8 mouse cellular contexts compared by ENCODE assay signal in genomic region chr8:119604398-119604803, GRCm38 (mm10). TPM values are rescaled to one million over a fixed set of nuclear protein-coding genes. Genes with fewer than 3 reads are reported as not detected.
DNase-seq lines count a peak whose midpoint lies in the region; ATAC-seq and TF ChIP-seq lines count a peak whose summit lies in the region.

No protein-coding gene starts in this region.

- no peak for TF ChIP-seq CTCF in lung, adult 2 months (IDR thresholded peaks at IDR 0.05; ENCODE audit: insufficient read depth, low read length)

- 24% methylated on average over 12 of the region's 12 CpGs for WGBS in lung, adult 2 months
- 44% methylated on average over 12 of the region's 12 CpGs for WGBS in embryonic facial prominence, embryonic 11.5 days
- 26% methylated on average over 12 of the region's 12 CpGs for WGBS in intestine, embryonic 16.5 days
- 41% methylated on average over 12 of the region's 12 CpGs for WGBS in neural tube, embryonic 12.5 days

- peak overlapping the region; percentile 83 for H3K9ac ChIP-seq in embryonic facial prominence, embryonic 11.5 days (replicated peaks; ENCODE audit: low read length)
- peak overlapping the region; percentile 83 for H3K9ac ChIP-seq in intestine, embryonic 16.5 days (ENCODE audit: low read depth, low read length)
- peak overlapping the region; percentile 70 for H3K9ac ChIP-seq in neural tube, embryonic 12.5 days

- no peak for DNase-seq in lung, adult 2 months
- DNase-seq in lung, postnatal 36 days = no peak
- DNase-seq in embryonic facial prominence, embryonic 11.5 days (ENCODE audit: low spot score) = no peak
- no peak for DNase-seq in adrenal gland, adult 18-20 months (ENCODE audit: low spot score in 2 of 2)
- DNase-seq in urinary bladder, postnatal 4 days (ENCODE audit: low spot score in 2 of 2) = no peak
- DNase-seq in ovary, postnatal 10 days (ENCODE audit: low spot score) = no peak

- no peak; the same call in 1 of the 2 replicates for ATAC-seq in embryonic facial prominence, embryonic 11.5 days (replicated peaks; ENCODE audit: insufficient number of reproducible peaks, low FRiP score, low TSS enrichment, low read depth)
- ATAC-seq in intestine, embryonic 16.5 days = peak; percentile 37; the same call in 1 of the 2 replicates
- peak; percentile 35; the same call in 1 of the 2 replicates for ATAC-seq in neural tube, embryonic 12.5 days (ENCODE audit: low FRiP score, low read depth)

- 0 out of 2 replicates have a peak, but pooled peaks cover 3% of the 10 kb centered on the region for H3K36me3 ChIP-seq in embryonic facial prominence, embryonic 11.5 days (replicated peaks; ENCODE audit: control insufficient read depth, insufficient read depth, low read depth, low read length)
- H3K36me3 ChIP-seq in intestine, embryonic 16.5 days (ENCODE audit: control insufficient read depth, insufficient read depth, low read length) = peaks cover 9% of the 10 kb centered on the region; the same call in 1 of the 2 replicates
- H3K36me3 ChIP-seq in neural tube, embryonic 12.5 days = peaks cover 33% of the 10 kb centered on the region

- H3K4me3 ChIP-seq in lung, adult 2 months (replicated peaks; ENCODE audit: extremely low read depth, low read depth, low read length) = peak overlapping the region; percentile 56
- H3K4me3 ChIP-seq in embryonic facial prominence, embryonic 11.5 days (ENCODE audit: low read depth, low read length) = peak overlapping the region; percentile 78
- peak overlapping the region; percentile 71 for H3K4me3 ChIP-seq in intestine, embryonic 16.5 days (ENCODE audit: low read length)
- H3K4me3 ChIP-seq in neural tube, embryonic 12.5 days = peak overlapping the region; percentile 67

- no peaks in the 10 kb centered on the region for H3K9me3 ChIP-seq in embryonic facial prominence, embryonic 11.5 days (replicated peaks; ENCODE audit: control insufficient read depth, low read length)
- 0 out of 2 replicates have a peak, but pooled peaks cover 6% of the 10 kb centered on the region for H3K9me3 ChIP-seq in intestine, embryonic 16.5 days (ENCODE audit: control insufficient read depth, low read length)
- H3K9me3 ChIP-seq in neural tube, embryonic 12.5 days = 0 out of 2 replicates have a peak, but pooled peaks cover 4% of the 10 kb centered on the region

- H3K27ac ChIP-seq in embryonic facial prominence, embryonic 11.5 days (replicated peaks; ENCODE audit: low read depth, low read length) = no peak overlapping the region
- no peak overlapping the region; the same call in 1 of the 2 replicates for H3K27ac ChIP-seq in intestine, embryonic 16.5 days (ENCODE audit: low read length)
- no peak overlapping the region for H3K27ac ChIP-seq in neural tube, embryonic 12.5 days

- H3K27me3 ChIP-seq in embryonic facial prominence, embryonic 11.5 days (ENCODE audit: control insufficient read depth, insufficient read depth, low read length) = no peaks in the 10 kb centered on the region
- H3K27me3 ChIP-seq in intestine, embryonic 16.5 days (replicated peaks; ENCODE audit: control insufficient read depth, insufficient read depth, low read length) = no peaks in the 10 kb centered on the region
- H3K27me3 ChIP-seq in neural tube, embryonic 12.5 days (replicated peaks) = no peaks in the 10 kb centered on the region

- H3K4me1 ChIP-seq in lung, adult 2 months (ENCODE audit: control insufficient read depth, insufficient read depth, low read length) = no peaks in the 10 kb centered on the region
- peaks cover 7% of the 10 kb centered on the region for H3K4me1 ChIP-seq in embryonic facial prominence, embryonic 11.5 days (ENCODE audit: control insufficient read depth, insufficient read depth, low read length)
- H3K4me1 ChIP-seq in intestine, embryonic 16.5 days (ENCODE audit: control insufficient read depth, insufficient read depth, low read length) = peaks cover 11% of the 10 kb centered on the region
- peaks cover 12% of the 10 kb centered on the region for H3K4me1 ChIP-seq in neural tube, embryonic 12.5 days

- TF ChIP-seq POLR2A in lung, adult 2 months (IDR thresholded peaks at IDR 0.05; ENCODE audit: borderline replicate concordance, extremely low read depth, low read depth, low read length) = no peak

- peak overlapping the region; percentile 73 for H3K4me2 ChIP-seq in embryonic facial prominence, embryonic 11.5 days (ENCODE audit: low read depth, low read length)
- H3K4me2 ChIP-seq in intestine, embryonic 16.5 days (ENCODE audit: low read depth, low read length) = peak overlapping the region; percentile 81
- H3K4me2 ChIP-seq in neural tube, embryonic 12.5 days (replicated peaks) = peak overlapping the region; percentile 91

RNA-seq across cellular contexts. Expression of gene Taf1c, which starts 0.6 kb away (rescaled TPM):
- 17.6 and 19.5 TPM in 2 replicates for polyA plus RNA-seq in lung, adult 2 months (2012; rRNA removed)
- 10.3 and 11.0 TPM in 2 replicates for polyA plus RNA-seq in embryonic facial prominence, embryonic 11.5 days (2014; fragmentation: Nextera tagmentation; extraction: Ambion mirVana)
- 11.6 and 11.9 TPM in 2 replicates for polyA plus RNA-seq in intestine, embryonic 16.5 days (2015; fragmentation: Nextera tagmentation; extraction: Ambion mirVana)
- 15.8 and 16.7 TPM in 2 replicates for polyA plus RNA-seq in neural tube, embryonic 12.5 days (2016; fragmentation: Nextera tagmentation; extraction: Ambion mirVana)
- 10 to 100 TPM; 11.9 to 15.5 TPM for total RNA-seq in adrenal gland, adult 18-20 months (2021)

RNA-seq across cellular contexts. Expression of gene Adad2, which starts 8.1 kb away (rescaled TPM):
- not detected in 2 replicates for polyA plus RNA-seq in lung, adult 2 months (2012; rRNA removed)
- 0.17 TPM in 1 of 2 replicates, not detected in the other for polyA plus RNA-seq in embryonic facial prominence, embryonic 11.5 days (2014; fragmentation: Nextera tagmentation; extraction: Ambion mirVana)
- polyA plus RNA-seq in intestine, embryonic 16.5 days (2015; fragmentation: Nextera tagmentation; extraction: Ambion mirVana) = 0.09 TPM in 1 of 2 replicates, not detected in the other
- 0.10 TPM in 2 replicates for polyA plus RNA-seq in neural tube, embryonic 12.5 days (2016; fragmentation: Nextera tagmentation; extraction: Ambion mirVana)
- total RNA-seq in adrenal gland, adult 18-20 months (2021) = not detected

RNA-seq across cellular contexts. Expression of gene Dnaaf1, which starts 29.4 kb away (rescaled TPM):
- 5.0 and 5.3 TPM in 2 replicates for polyA plus RNA-seq in lung, adult 2 months (2012; rRNA removed)
- polyA plus RNA-seq in embryonic facial prominence, embryonic 11.5 days (2014; fragmentation: Nextera tagmentation; extraction: Ambion mirVana) = 0.13 TPM in 1 of 2 replicates, not detected in the other
- 2.6 and 3.5 TPM in 2 replicates for polyA plus RNA-seq in intestine, embryonic 16.5 days (2015; fragmentation: Nextera tagmentation; extraction: Ambion mirVana)
- 0.08 TPM in 1 of 2 replicates, not detected in the other for polyA plus RNA-seq in neural tube, embryonic 12.5 days (2016; fragmentation: Nextera tagmentation; extraction: Ambion mirVana)
- not detected for total RNA-seq in adrenal gland, adult 18-20 months (2021)

RNA-seq across cellular contexts. Expression of gene Hsdl1, which starts 29.4 kb away (rescaled TPM):
- 24.1 and 27.7 TPM in 2 replicates for polyA plus RNA-seq in lung, adult 2 months (2012; rRNA removed)
- polyA plus RNA-seq in embryonic facial prominence, embryonic 11.5 days (2014; fragmentation: Nextera tagmentation; extraction: Ambion mirVana) = 39.6 and 45.2 TPM in 2 replicates
- polyA plus RNA-seq in intestine, embryonic 16.5 days (2015; fragmentation: Nextera tagmentation; extraction: Ambion mirVana) = 32.3 and 33.3 TPM in 2 replicates
- polyA plus RNA-seq in neural tube, embryonic 12.5 days (2016; fragmentation: Nextera tagmentation; extraction: Ambion mirVana) = 94.2 and 100 TPM in 2 replicates
- total RNA-seq in adrenal gland, adult 18-20 months (2021) = 10 to 100 TPM; 22.3 to 45.4 TPM

RNA-seq across cellular contexts. Expression of gene Kcng4, which starts 31.1 kb away (rescaled TPM):
- 0.17 and 0.51 TPM in 2 replicates for polyA plus RNA-seq in lung, adult 2 months (2012; rRNA removed)
- polyA plus RNA-seq in embryonic facial prominence, embryonic 11.5 days (2014; fragmentation: Nextera tagmentation; extraction: Ambion mirVana) = 0.15 TPM in 1 of 2 replicates, not detected in the other
- 0.23 TPM in 2 replicates for polyA plus RNA-seq in intestine, embryonic 16.5 days (2015; fragmentation: Nextera tagmentation; extraction: Ambion mirVana)
- 0.10 and 0.18 TPM in 2 replicates for polyA plus RNA-seq in neural tube, embryonic 12.5 days (2016; fragmentation: Nextera tagmentation; extraction: Ambion mirVana)
- total RNA-seq in adrenal gland, adult 18-20 months (2021) = under 1 TPM; 0.60 to 0.61 TPM
